Mouse (Mus musculus) heart, embryonic 16.5 days (tissue): ENCODE data around the gene Zfp991. TPM values are rescaled to one million over a fixed set of nuclear protein-coding genes. Genes with fewer than 3 reads are reported as not detected.
"Not testable (repeated sequence)": the region's sequence is repeated elsewhere in the genome, so short reads cannot be mapped to it uniquely, and the experiment has no call there.

ENCODE experiments used
- ATAC-seq: fragments of 200-750 bp; cut with Nextera tagmentation; replicated peaks from 2 replicates; pipeline ENCODE4 v1.8.0; 2017; ENCODE audit warnings: moderate number of reproducible peaks; ENCODE audit not compliant: insufficient read depth, low FRiP score; ENCODE audit errors: extremely low read depth
- H3K27ac ChIP-seq: fragments of 300-500 bp; sonication (generic); 2 replicates; pipeline ENCODE4 v1.5.1; 2014; ENCODE audit warnings: mild to moderate bottlenecking, low read length, control low read depth, moderate library complexity
- H3K27me3 ChIP-seq: fragments of 300-500 bp; sonication (generic); 2 replicates; pipeline ENCODE4 v1.6.1; 2014; ENCODE audit warnings: low read length, mixed read lengths; ENCODE audit not compliant: control insufficient read depth, insufficient read depth
- H3K36me3 ChIP-seq: fragments of 300-500 bp; sonication (generic); 2 replicates; pipeline ENCODE4 v1.6.1; 2014; ENCODE audit not compliant: control insufficient read depth, insufficient read depth
- H3K4me1 ChIP-seq: fragments of 300-500 bp; sonication (generic); 2 replicates; pipeline ENCODE4 v1.6.1; 2014; ENCODE audit warnings: low read length, mixed read lengths; ENCODE audit not compliant: control insufficient read depth, insufficient read depth
- H3K4me2 ChIP-seq: fragments of 300-500 bp; sonication (generic); 2 replicates; pipeline ENCODE4 v1.6.1; 2014; ENCODE audit warnings: low read depth, mild to moderate bottlenecking, control low read depth, low read length
- H3K4me3 ChIP-seq: fragments of 300-500 bp; sonication (generic); 2 replicates; pipeline ENCODE4 v1.5.1; 2014; ENCODE audit warnings: mild to moderate bottlenecking, control low read depth, low read length
- H3K9ac ChIP-seq: fragments of 300-500 bp; sonication (generic); 2 replicates; pipeline ENCODE4 v1.6.1; 2014; ENCODE audit warnings: low read length, control low read depth
- H3K9me3 ChIP-seq: fragments of 300-500 bp; sonication (generic); replicated peaks from 2 replicates; pipeline ENCODE4 v1.6.1; 2016; ENCODE audit warnings: low read length; ENCODE audit not compliant: control insufficient read depth
- WGBS: fragments of 180-500 bp; shearing (Covaris S2); extraction: QIAGEN DNeasy Blood & Tissue Kit; methylation state at CpG from one replicate; pipeline ENCODE4 v1.1.7; 2014; 5-methylcytosine and 5-hydroxymethylcytosine counted together
- polyA plus RNA-seq: library from polyadenylated mRNA; unstranded; fragments of >200 nt; fragmentation: Nextera tagmentation; extraction: Ambion mirVana; gene quantifications from 2 replicates; pipeline ENCODE4 v1.2.1, GENCODE M21; 2015

Zfp991 gene
- polyA plus RNA-seq, 1 experiment from 2014 or later: 5.3 TPM

DNA sequence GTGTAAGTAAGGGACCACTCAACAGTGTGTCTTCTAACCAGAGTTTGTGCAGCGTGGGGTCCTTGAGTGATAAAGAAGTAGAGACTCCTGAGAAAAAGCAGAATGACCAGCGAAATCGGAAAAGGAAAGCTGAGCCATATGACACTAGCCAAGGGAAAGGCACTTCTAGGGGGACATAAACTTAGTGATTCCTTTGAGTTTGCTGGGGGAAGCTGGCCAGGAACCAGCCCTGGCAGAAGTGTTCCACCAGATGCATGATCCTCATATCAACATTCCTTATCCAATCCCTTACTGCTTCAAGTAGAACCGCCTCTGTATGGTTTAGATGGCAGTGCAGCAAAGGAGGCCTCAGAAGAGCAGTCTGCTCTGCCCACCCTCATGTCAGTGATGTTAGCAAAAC, 6.5 kb upstream of the Zfp991 start:
- Histone ChIP-seq H3K9me3 (peaks cover 28% of the 10 kb centered on the region), H3K4me2 (peak overlapping the region; percentile 95), H3K4me3 (peak overlapping the region; percentile 70)
- H3K9ac ChIP-seq, H3K27me3 ChIP-seq, H3K27ac ChIP-seq, H3K4me1 ChIP-seq, H3K36me3 ChIP-seq, ATAC-seq: not testable (repeated sequence)
- 18% methylated on average over 4 of the region's 4 CpGs for WGBS

DNA sequence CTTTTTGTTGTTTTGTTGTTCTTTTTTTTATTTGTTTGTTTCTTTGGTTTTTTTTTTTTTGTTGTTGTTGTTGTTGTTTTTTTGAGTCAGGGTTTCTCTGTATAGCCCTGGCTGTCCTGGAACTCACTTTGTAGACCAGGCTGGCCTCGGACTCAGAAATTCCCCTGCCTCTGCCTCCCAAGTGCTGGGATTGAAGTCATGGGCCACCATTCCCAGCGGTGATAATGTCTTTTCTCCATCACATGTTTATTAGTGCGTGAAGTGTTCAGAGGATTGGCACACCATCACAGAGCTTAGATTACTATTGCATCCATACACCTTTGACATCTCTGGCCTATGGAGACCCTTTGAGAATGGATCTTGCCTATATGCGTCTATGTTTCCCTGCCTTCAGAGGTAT, 6.0 kb upstream of the Zfp991 start:
- H3K4me1 ChIP-seq, H3K4me3 ChIP-seq, ATAC-seq, H3K36me3 ChIP-seq, H3K4me2 ChIP-seq, H3K27ac ChIP-seq, H3K9ac ChIP-seq, H3K27me3 ChIP-seq: not testable (repeated sequence)
- WGBS: 82% methylated on average over 4 of the region's 4 CpGs
- peaks cover 28% of the 10 kb centered on the region for H3K9me3 ChIP-seq

DNA sequence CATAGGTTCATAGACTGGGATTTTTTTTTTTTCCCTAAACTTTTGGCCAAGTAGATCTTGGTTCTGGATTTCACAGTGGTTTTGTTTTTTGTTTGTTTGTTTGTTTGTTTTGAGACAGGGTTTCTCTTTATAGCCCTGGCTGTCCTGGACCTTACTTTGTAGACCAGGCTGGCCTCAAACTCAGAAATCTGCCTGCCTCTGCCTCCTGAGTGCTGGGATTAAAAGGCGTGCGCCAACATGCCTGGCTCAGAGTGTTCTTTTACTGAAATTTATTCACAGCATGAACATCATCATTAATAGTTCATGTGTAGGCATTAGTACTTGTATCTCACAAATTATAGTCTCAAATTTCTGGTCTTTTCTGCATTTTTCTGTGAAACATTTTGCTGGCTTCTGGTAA, 5.4 kb upstream of the Zfp991 start:
- H3K4me1 ChIP-seq, H3K27me3 ChIP-seq, ATAC-seq, H3K4me2 ChIP-seq, H3K27ac ChIP-seq, H3K9ac ChIP-seq, H3K4me3 ChIP-seq, H3K36me3 ChIP-seq: not testable (repeated sequence)
- WGBS: 72% methylated on average over 2 of the region's 2 CpGs
- H3K9me3 ChIP-seq: peaks cover 28% of the 10 kb centered on the region

DNA sequence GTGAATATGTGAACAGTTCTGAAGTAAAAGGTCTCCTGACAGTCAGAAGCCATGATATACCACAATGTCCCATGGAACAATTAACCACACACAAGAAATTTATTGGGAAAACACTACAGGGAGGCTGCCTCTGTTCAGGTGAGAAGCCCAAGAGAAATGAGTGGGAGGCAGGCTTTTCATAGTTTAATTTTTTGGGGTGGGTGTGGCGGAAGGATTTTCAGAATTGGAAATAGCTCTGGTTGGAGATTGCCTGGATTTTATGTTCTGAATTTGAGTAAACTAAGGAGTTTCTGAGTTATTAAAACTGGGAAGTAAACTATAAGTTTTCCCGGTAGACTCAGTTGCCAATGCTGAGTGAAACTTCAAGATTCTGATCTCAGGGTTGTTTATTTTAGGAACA, 4.7 kb upstream of the Zfp991 start:
- not testable (repeated sequence) for H3K36me3 ChIP-seq, H3K4me2 ChIP-seq, H3K27me3 ChIP-seq, H3K27ac ChIP-seq, H3K9ac ChIP-seq, ATAC-seq, H3K4me1 ChIP-seq, H3K4me3 ChIP-seq
- WGBS: 73% methylated on average over 2 of the region's 2 CpGs
- H3K9me3 ChIP-seq: peaks cover 27% of the 10 kb centered on the region

DNA sequence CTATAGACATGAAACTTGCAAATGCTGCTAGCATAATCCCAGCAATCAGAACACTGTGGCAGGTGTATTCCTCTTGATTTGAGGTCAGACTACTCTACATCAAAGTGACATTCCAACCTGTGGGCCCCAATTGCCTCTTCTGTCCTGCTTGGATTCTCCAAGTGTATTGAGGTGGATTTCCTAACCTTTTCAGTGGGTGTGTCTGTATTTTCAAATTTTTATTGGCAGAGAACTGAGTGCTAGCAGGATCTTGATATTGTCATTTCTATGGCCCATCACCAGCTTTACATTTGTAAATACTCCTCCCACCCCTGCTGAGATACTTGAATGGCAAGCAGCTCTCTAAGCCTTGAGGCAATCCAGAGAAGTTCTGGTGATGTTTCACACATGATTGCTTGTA, 3.7 kb upstream of the Zfp991 start:
- peaks cover 23% of the 10 kb centered on the region for H3K9me3 ChIP-seq
- not testable (repeated sequence) for H3K9ac ChIP-seq, H3K36me3 ChIP-seq, H3K4me1 ChIP-seq, ATAC-seq, H3K27me3 ChIP-seq, H3K27ac ChIP-seq, H3K4me2 ChIP-seq, H3K4me3 ChIP-seq

DNA sequence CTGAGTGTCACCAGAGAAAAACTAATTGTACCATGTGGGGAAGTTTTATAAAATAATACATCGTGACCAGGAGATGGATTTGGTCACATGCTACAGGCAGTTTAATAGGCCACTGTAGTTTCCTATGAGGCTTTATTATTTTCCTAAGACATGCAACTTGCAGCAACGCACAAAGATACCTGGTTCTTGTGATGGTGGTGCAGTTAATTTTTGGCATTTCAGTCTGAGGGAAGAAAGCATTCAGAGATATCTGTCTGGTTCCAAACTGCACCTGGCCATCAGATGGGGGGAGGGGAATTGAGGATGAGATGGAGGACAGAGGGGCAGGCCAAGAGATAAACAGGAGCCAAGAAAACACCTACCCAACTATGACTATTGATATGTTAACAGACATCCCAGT, 1.8 kb downstream of the Zfp991 start:
- H3K4me2 ChIP-seq, ATAC-seq, H3K9ac ChIP-seq, H3K36me3 ChIP-seq, H3K27ac ChIP-seq, H3K9me3 ChIP-seq, H3K4me3 ChIP-seq, H3K27me3 ChIP-seq, H3K4me1 ChIP-seq: not testable (repeated sequence)
- WGBS: 46% methylated on average over 2 of the region's 2 CpGs

DNA sequence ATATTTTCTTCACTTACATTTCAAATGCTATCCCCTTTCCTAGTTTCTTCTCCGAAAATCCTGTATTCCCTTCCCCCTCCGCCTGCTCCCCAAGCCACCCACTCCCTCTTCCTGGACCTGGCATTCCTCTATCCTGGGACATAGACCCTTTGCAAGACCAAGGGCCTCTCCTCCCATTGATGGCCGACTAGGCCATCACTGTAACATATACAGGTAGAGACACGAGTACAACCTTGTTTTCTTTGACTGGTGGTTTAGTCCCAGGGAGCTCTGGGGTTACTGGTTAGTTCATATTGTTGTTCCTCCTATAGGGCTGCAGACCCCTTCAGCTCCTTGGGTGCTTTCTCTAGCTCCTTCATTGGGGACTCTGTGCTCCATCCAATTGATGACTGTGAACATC, 9.9 kb downstream of the Zfp991 start:
- not testable (repeated sequence) for H3K4me1 ChIP-seq, H3K9me3 ChIP-seq, H3K27me3 ChIP-seq, H3K4me2 ChIP-seq, H3K4me3 ChIP-seq, H3K27ac ChIP-seq, H3K9ac ChIP-seq, H3K36me3 ChIP-seq, ATAC-seq
- WGBS: 70% methylated on average over 4 of the region's 4 CpGs

DNA sequence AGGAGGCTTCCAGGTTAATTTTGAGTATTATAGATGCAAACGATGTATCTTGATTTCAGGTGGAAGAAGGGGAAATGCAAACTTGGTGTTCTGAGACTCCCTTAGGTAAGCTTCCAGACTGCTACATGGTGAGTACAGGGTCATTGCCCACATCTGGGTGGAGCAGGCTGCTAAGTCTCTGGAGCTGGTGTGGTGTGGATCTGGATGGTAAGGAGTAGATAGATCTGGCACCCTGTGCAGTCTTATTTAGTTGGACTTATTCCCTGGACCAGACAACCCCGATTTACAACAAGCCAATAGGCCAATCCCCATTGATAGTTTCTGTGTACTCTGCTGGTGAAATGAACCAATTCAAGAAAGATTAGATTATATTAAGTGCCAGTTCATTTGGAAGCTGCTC, 33.4 kb downstream of the Zfp991 start:
- WGBS: 78% methylated on average over 2 of the region's 2 CpGs

DNA sequence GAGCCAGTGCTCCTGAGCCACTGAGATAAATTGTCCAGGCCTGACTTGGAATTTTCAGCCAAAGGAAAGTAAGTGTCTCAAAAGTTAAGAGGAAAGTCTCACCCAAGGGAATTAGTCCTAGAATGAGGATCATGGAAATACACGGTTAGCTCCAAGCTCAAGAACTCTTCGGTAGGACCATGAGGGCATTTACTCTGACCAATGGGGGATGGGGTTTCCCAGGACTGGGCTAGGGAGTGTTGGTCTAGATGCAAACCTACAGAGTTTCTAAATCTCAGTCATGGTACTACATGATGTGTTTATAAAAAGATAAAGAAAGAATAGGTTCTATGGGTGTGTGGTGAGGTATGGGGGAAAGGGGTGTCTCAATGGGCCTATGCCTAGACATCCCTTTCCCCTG, 38.7 kb downstream of the Zfp991 start:
- H3K4me2 ChIP-seq, H3K4me3 ChIP-seq, H3K27ac ChIP-seq, H3K9ac ChIP-seq, H3K36me3 ChIP-seq, H3K27me3 ChIP-seq, H3K4me1 ChIP-seq, ATAC-seq, H3K9me3 ChIP-seq: not testable (repeated sequence)
- 86% methylated on average over 2 of the region's 2 CpGs for WGBS

More for the DNA sequence above, 33.4 kb downstream of the Zfp991 start:
- not testable (repeated sequence) for H3K9ac ChIP-seq, H3K4me2 ChIP-seq, ATAC-seq, H3K27ac ChIP-seq, H3K36me3 ChIP-seq, H3K27me3 ChIP-seq, H3K9me3 ChIP-seq, H3K4me3 ChIP-seq, H3K4me1 ChIP-seq

DNA sequence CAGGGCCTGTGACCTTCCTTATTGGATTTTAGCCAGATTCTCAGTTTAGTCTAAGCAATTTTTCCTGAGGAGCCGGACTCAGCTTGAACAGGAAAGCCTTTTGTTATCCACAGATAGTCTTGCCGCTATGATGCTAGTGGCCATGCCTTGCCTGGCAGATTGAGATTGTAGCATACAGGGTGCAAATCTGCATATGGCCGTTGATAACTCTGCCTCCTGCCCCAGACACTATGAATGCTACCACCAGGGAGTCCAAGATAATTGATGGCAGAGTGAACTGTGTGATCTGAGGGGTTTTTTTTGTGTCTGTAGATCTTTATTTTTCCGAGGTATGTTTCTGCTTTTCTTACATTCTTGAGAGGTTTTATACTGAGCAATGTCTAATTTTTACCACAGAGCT, 39.7 kb downstream of the Zfp991 start:
- not testable (repeated sequence) for H3K4me2 ChIP-seq, H3K9me3 ChIP-seq, H3K9ac ChIP-seq, H3K27me3 ChIP-seq, H3K36me3 ChIP-seq, H3K27ac ChIP-seq, H3K4me3 ChIP-seq, H3K4me1 ChIP-seq
- 0 out of 2 replicates have a peak, but pooled peaks have one; percentile 37 for ATAC-seq
- WGBS: no CpG with 5 or more reads among the region's 4 CpGs
